Mouse (Mus musculus): ENCODE data around the gene Ccdc191. TPM values are rescaled to one million over a fixed set of nuclear protein-coding genes. Genes with fewer than 3 reads are reported as not detected.

Ccdc191 gene
- 12.7 and 15.2 TPM in 2 replicates for polyA plus RNA-seq (2016; fragmentation: Nextera tagmentation; extraction: Ambion mirVana)

GRCm38 (mm10) chr16:43889208-43890004, at the start of gene Ccdc191:
Ccdc191 (plus strand) TSS chr16:43889800.
- H3K4me1 ChIP-seq (replicated peaks): peaks cover 12% of the 10 kb centered on the region
- no peaks in the 10 kb centered on the region for H3K27me3 ChIP-seq (ENCODE audit: insufficient read depth, poor library complexity, severe bottlenecking)
- H3K4me3 ChIP-seq: peak within 1 kb of the TSS; percentile 73
- H3K36me3 ChIP-seq: no peaks in the 10 kb centered on the region
- H3K27ac ChIP-seq: peak within 1 kb of the TSS; percentile 96
- DNase-seq (ENCODE audit: low spot score): peak; percentile 99
- WGBS: under 1% methylated on average over 33 of the region's 33 CpGs
- no peaks in the 10 kb centered on the region for H3K9me3 ChIP-seq

- Histone ChIP-seq H3K36me3 (no peaks in the 10 kb centered on the region), H3K27me3 (ENCODE audit: insufficient read depth, poor library complexity, severe bottlenecking) (no peaks in the 10 kb centered on the region), H3K4me1 (replicated peaks) (no peaks in the 10 kb centered on the region), H3K27ac (no peak overlapping the region), H3K9me3 (no peaks in the 10 kb centered on the region), H3K4me3 (no peak overlapping the region)
- WGBS: 93% methylated on average over 1 of the region's 1 CpGs
- DNase-seq (ENCODE audit: low spot score): no peak
These were observed 48.4 kb upstream of the Ccdc191 start for GRCm38 (mm10) chr16:43841236-43841635.

- WGBS: 61% methylated on average over 1 of the region's 1 CpGs
- DNase-seq (ENCODE audit: low spot score): no peak
- H3K4me3 ChIP-seq: no peak overlapping the region
- H3K9me3 ChIP-seq: no peaks in the 10 kb centered on the region
- H3K36me3 ChIP-seq: no peaks in the 10 kb centered on the region
- H3K27ac ChIP-seq: no peak overlapping the region
- no peaks in the 10 kb centered on the region for H3K27me3 ChIP-seq (ENCODE audit: insufficient read depth, poor library complexity, severe bottlenecking)
- H3K4me1 ChIP-seq (replicated peaks): no peaks in the 10 kb centered on the region
These were observed 39.8 kb upstream of the Ccdc191 start for GRCm38 (mm10) chr16:43849839-43850238.

GRCm38 (mm10) chr16:43858941-43859476, 30.6 kb upstream of the Ccdc191 start:
- Histone ChIP-seq H3K36me3 (peaks cover 22% of the 10 kb centered on the region), H3K4me3 (no peak overlapping the region), H3K27me3 (ENCODE audit: insufficient read depth, poor library complexity, severe bottlenecking) (no peaks in the 10 kb centered on the region), H3K9me3 (no peaks in the 10 kb centered on the region), H3K4me1 (replicated peaks) (no peaks in the 10 kb centered on the region), H3K27ac (no peak overlapping the region)
- 93% methylated on average over 5 of the region's 5 CpGs for WGBS
- DNase-seq (ENCODE audit: low spot score): no peak

- Histone ChIP-seq H3K36me3 (peaks cover 28% of the 10 kb centered on the region), H3K27me3 (ENCODE audit: insufficient read depth, poor library complexity, severe bottlenecking) (no peaks in the 10 kb centered on the region), H3K4me1 (replicated peaks) (no peaks in the 10 kb centered on the region), H3K4me3 (no peak overlapping the region), H3K27ac (no peak overlapping the region), H3K9me3 (no peaks in the 10 kb centered on the region)
- 85% methylated on average over 6 of the region's 6 CpGs for WGBS
- no peak for DNase-seq (ENCODE audit: low spot score)
These were observed 29.0 kb upstream of the Ccdc191 start for GRCm38 (mm10) chr16:43860624-43861023.

- no peak overlapping the region for H3K27ac ChIP-seq
- H3K4me3 ChIP-seq: no peak overlapping the region
- H3K36me3 ChIP-seq: peaks cover 67% of the 10 kb centered on the region
- no peak for DNase-seq (ENCODE audit: low spot score)
- H3K9me3 ChIP-seq: no peaks in the 10 kb centered on the region
- no peaks in the 10 kb centered on the region for H3K4me1 ChIP-seq (replicated peaks)
- H3K27me3 ChIP-seq (ENCODE audit: insufficient read depth, poor library complexity, severe bottlenecking): no peaks in the 10 kb centered on the region
These were observed 19.8 kb upstream of the Ccdc191 start for GRCm38 (mm10) chr16:43869805-43870204.

GRCm38 (mm10) chr16:43871419-43871818, 18.2 kb upstream of the Ccdc191 start:
- no peak overlapping the region for H3K4me3 ChIP-seq
- no peaks in the 10 kb centered on the region for H3K9me3 ChIP-seq
- no peak for DNase-seq (ENCODE audit: low spot score)
- H3K4me1 ChIP-seq (replicated peaks): no peaks in the 10 kb centered on the region
- peaks cover 79% of the 10 kb centered on the region for H3K36me3 ChIP-seq
- WGBS: 92% methylated on average over 7 of the region's 7 CpGs
- H3K27me3 ChIP-seq (ENCODE audit: insufficient read depth, poor library complexity, severe bottlenecking): no peaks in the 10 kb centered on the region
- H3K27ac ChIP-seq: no peak overlapping the region

- no peaks in the 10 kb centered on the region for H3K4me1 ChIP-seq (replicated peaks)
- no peak overlapping the region for H3K27ac ChIP-seq
- WGBS: 90% methylated on average over 6 of the region's 6 CpGs
- no peak for DNase-seq (ENCODE audit: low spot score)
- no peaks in the 10 kb centered on the region for H3K27me3 ChIP-seq (ENCODE audit: insufficient read depth, poor library complexity, severe bottlenecking)
- H3K36me3 ChIP-seq: peaks cover 57% of the 10 kb centered on the region
- H3K4me3 ChIP-seq: no peak overlapping the region
- H3K9me3 ChIP-seq: no peaks in the 10 kb centered on the region
These were observed 9.8 kb upstream of the Ccdc191 start for GRCm38 (mm10) chr16:43879769-43880168.

GRCm38 (mm10) chr16:43881636-43882035, 8.0 kb upstream of the Ccdc191 start:
- no peaks in the 10 kb centered on the region for H3K4me1 ChIP-seq (replicated peaks)
- H3K27ac ChIP-seq: no peak overlapping the region
- H3K4me3 ChIP-seq: no peak overlapping the region
- no peak for DNase-seq (ENCODE audit: low spot score)
- H3K36me3 ChIP-seq: peaks cover 39% of the 10 kb centered on the region
- no peaks in the 10 kb centered on the region for H3K9me3 ChIP-seq
- no peaks in the 10 kb centered on the region for H3K27me3 ChIP-seq (ENCODE audit: insufficient read depth, poor library complexity, severe bottlenecking)
- WGBS: 61% methylated on average over 3 of the region's 3 CpGs

GRCm38 (mm10) chr16:43882329-43882728, 7.3 kb upstream of the Ccdc191 start:
- H3K4me3 ChIP-seq: no peak overlapping the region
- no peak for DNase-seq (ENCODE audit: low spot score)
- H3K9me3 ChIP-seq: no peaks in the 10 kb centered on the region
- H3K4me1 ChIP-seq (replicated peaks): no peaks in the 10 kb centered on the region
- no peaks in the 10 kb centered on the region for H3K27me3 ChIP-seq (ENCODE audit: insufficient read depth, poor library complexity, severe bottlenecking)
- no peak overlapping the region for H3K27ac ChIP-seq
- H3K36me3 ChIP-seq: peaks cover 34% of the 10 kb centered on the region
- 95% methylated on average over 2 of the region's 2 CpGs for WGBS

- Histone ChIP-seq H3K9me3 (no peaks in the 10 kb centered on the region), H3K4me1 (replicated peaks) (peaks cover 12% of the 10 kb centered on the region), H3K27me3 (ENCODE audit: insufficient read depth, poor library complexity, severe bottlenecking) (no peaks in the 10 kb centered on the region), H3K4me3 (peak overlapping the region; percentile 73), H3K36me3 (no peaks in the 10 kb centered on the region), H3K27ac (peak overlapping the region; percentile 96)
- no peak for DNase-seq (ENCODE audit: low spot score)
- 0% methylated on average over 9 of the region's 9 CpGs for WGBS
These were observed 371 bp downstream of the Ccdc191 start for GRCm38 (mm10) chr16:43890005-43890336.

GRCm38 (mm10) chr16:43890747-43891336, 1.2 kb downstream of the Ccdc191 start:
- H3K27ac ChIP-seq: peak overlapping the region; percentile 96; the same call in 1 of the 2 replicates
- peak overlapping the region; percentile 73 for H3K4me3 ChIP-seq
- no peaks in the 10 kb centered on the region for H3K27me3 ChIP-seq (ENCODE audit: insufficient read depth, poor library complexity, severe bottlenecking)
- H3K9me3 ChIP-seq: no peaks in the 10 kb centered on the region
- peaks cover 12% of the 10 kb centered on the region for H3K4me1 ChIP-seq (replicated peaks)
- 89% methylated on average over 4 of the region's 4 CpGs for WGBS
- H3K36me3 ChIP-seq: no peaks in the 10 kb centered on the region
- no peak for DNase-seq (ENCODE audit: low spot score)

- Histone ChIP-seq H3K4me3 (no peak overlapping the region), H3K4me1 (replicated peaks) (peaks cover 6% of the 10 kb centered on the region), H3K27ac (no peak overlapping the region), H3K9me3 (no peaks in the 10 kb centered on the region), H3K27me3 (ENCODE audit: insufficient read depth, poor library complexity, severe bottlenecking) (no peaks in the 10 kb centered on the region), H3K36me3 (no peaks in the 10 kb centered on the region)
- no peak for DNase-seq (ENCODE audit: low spot score)
- 89% methylated on average over 8 of the region's 8 CpGs for WGBS
These were observed 4.9 kb downstream of the Ccdc191 start for GRCm38 (mm10) chr16:43894501-43894900.
